Mouse (Mus musculus) adrenal gland, postnatal 14 days (tissue): ENCODE measurements around the gene Ezh1. TPM values are rescaled to one million over a fixed set of nuclear protein-coding genes. Genes with fewer than 3 reads are reported as not detected.
"Not testable (repeated sequence)": the region's sequence is repeated elsewhere in the genome, so short reads cannot be mapped to it uniquely, and the experiment has no call there.

ENCODE experiments used
- DNase-seq: peaks from one replicate; pipeline ENCODE4 v3.0.0; 2021; ENCODE audit warnings: mixed read lengths
- total RNA-seq: library from RNA; stranded (reverse); gene quantifications from 2 replicates; pipeline ENCODE4 v1.2.3, GENCODE M21; 2021

Ezh1 gene
- total RNA-seq, 1 experiment from 2014 or later, result 28.8 TPM

- peak; percentile 68 for DNase-seq
Measured at GRCm38 (mm10) chr11:101168301-101168980, 57.8 kb downstream of the Ezh1 start.

GRCm38 (mm10) chr11:101167963-101168300 is 58.3 kb downstream of the Ezh1 start:
- DNase-seq, result no peak

- DNase-seq, result no peak
Measured at GRCm38 (mm10) chr11:101167211-101167962, 58.9 kb downstream of the Ezh1 start.

- no peak for DNase-seq
Measured at GRCm38 (mm10) chr11:101166357-101166756, 59.9 kb downstream of the Ezh1 start.

GRCm38 (mm10) chr11:101164677-101165580 is 61.3 kb downstream of the Ezh1 start:
- no peak for DNase-seq

DNA sequence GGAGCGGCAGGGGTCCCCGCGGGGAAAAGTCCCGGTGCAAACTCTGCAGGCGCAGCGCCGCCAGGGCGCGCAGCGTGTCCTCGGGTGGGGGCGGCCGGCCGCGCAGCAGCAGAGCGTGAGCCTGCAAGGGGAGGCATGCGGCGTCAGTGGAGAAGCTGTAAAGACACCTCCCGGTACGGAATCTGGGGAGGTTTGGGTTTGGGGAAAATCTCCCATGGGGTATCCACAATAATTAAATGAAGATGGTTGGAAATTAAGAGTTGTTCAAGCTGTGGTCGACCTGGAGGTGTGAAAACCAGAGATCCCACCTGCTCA is 62.0 kb downstream of the Ezh1 start:
- no peak for DNase-seq

- DNase-seq, result no peak
Measured at GRCm38 (mm10) chr11:101163476-101164350, 62.5 kb downstream of the Ezh1 start.

DNA sequence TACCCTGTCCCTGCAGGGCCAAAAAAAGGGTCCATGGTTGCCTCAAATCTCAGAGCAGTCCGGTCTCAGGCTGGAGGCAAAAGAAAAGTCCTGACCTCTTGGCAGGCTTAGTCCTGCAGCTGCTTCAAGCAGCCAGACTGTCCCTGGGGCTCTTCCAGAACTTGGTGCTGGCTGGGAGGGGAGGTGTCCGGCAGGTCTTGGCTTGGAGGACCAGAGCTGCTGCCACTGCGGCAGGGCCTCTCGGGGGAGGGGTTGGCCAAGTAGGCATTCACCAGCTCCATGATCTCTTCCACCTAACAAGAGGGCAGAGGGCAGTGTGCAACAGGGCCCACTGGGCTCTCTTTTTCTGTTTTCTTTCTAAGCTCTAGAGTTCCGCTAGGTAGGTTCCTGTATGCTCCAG is 63.5 kb downstream of the Ezh1 start:
- DNase-seq, result peak; percentile 80

GRCm38 (mm10) chr11:101162301-101162700 is 64.0 kb downstream of the Ezh1 start:
- DNase-seq, result peak; percentile 66

GRCm38 (mm10) chr11:101161551-101161950 is 64.7 kb downstream of the Ezh1 start:
- DNase-seq, result no peak

DNA sequence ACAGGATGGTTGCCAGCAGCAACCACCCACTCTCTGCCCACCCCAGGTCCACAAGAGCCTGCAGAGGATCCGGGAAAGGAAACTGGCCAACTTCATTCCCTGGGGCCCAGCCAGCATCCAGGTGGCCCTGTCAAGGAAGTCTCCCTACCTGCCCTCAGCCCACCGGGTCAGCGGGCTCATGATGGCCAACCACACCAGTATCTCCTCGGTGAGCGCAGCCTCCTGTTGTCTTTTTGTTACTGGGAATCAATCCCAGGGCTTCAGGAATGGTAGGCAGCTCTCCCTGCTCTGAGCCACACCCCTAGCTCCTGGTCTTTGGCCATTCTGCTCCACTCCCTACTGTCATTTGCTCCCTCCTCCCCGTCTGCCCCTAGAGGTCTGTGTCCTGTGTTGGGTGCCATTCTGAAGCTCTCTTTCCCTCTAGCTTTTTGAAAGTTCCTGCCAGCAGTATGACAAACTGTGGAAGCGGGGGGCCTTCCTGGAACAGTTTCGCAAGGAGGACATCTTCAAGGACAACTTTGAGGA is 65.2 kb downstream of the Ezh1 start:
- not testable (repeated sequence) for DNase-seq

DNA sequence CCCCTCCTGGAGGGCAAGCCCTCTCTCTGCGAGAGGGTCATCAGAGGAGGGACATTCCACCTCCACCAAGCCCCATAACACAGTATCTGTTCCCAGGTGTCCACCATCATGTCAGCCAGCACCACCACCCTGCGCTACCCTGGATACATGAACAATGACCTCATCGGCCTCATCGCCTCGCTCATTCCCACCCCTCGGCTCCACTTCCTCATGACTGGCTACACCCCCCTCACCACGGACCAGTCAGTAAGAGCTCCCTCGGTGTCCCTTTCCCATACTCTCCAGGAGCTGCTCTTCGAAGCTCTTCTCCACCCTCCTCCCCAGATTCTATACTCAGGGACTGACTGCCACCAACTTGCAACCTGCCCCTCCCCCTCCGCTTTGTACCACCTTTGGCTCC is 66.1 kb downstream of the Ezh1 start:
- DNase-seq, result not testable (repeated sequence)

DNA sequence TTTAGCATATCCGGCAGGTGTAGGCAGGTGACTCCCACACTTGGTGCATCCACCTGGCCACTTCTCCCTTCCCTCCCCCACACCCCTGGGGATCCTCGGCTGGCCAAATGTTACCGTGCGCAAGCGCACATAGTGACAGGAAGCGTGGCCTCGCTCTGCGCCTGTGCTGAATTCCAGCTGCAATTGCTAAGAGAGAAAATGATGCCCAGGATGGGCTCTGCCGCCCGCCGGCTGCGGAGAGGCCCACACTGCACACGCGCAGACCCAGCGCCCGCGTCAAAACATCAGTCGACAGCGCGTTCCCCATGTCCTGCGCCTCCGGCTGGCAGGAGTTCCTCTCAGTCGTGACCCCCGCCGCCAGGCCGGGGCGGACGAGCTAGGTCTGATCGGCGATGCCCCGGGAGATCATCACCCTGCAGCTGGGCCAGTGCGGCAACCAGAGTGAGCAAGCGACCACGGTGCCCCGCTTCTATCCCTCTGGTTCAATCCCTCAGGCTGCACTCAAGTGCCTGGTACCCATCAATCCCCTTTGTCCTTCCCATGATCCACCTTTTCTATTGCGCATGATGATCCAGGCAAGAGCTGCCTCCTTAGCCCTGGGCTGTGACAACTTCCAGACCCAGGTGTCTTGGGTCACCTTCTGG is 70.4 kb downstream of the Ezh1 start, which contains the start of gene Tubg2:
Tubg2 (plus strand) TSS at position 180 of the 644 bp plus-strand sequence.
- DNase-seq, result peak; percentile 81

- DNase-seq, result no peak
Measured at GRCm38 (mm10) chr11:101155151-101155550, 71.1 kb downstream of the Ezh1 start.

- DNase-seq, result no peak
Measured at GRCm38 (mm10) chr11:101154648-101155047, 71.6 kb downstream of the Ezh1 start.

- DNase-seq, result no peak
Measured at GRCm38 (mm10) chr11:101152825-101153224, 73.4 kb downstream of the Ezh1 start.

GRCm38 (mm10) chr11:101151063-101151462 is 75.2 kb downstream of the Ezh1 start:
- no peak for DNase-seq

GRCm38 (mm10) chr11:101149178-101150105 is 76.8 kb downstream of the Ezh1 start:
- peak; percentile 72 for DNase-seq

DNA sequence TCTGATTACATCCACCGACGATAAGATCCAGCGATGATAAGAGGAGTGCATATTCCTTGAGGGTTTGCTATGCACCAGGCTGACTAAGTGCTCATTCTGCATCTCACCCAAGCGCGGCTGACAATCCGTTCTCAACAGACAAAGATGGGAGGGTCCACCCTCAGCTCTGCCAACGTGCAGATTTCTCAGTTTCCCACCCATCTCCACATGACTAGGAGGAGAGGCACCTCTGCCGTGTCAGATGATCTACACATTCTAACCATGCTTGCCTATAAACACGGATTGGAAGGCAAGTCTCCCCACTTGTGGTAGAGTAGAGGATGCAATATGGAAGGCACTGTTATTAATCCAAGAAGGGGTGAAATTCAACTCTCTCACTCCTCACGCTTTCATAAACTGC is 77.5 kb downstream of the Ezh1 start:
- DNase-seq, result no peak

GRCm38 (mm10) chr11:101146377-101146776 is 79.9 kb downstream of the Ezh1 start:
- no peak for DNase-seq
